Mouse (Mus musculus) B cell, adult 67 days (primary cell): ENCODE data around the gene Zbtb8b. TPM values are rescaled to one million over a fixed set of nuclear protein-coding genes. Genes with fewer than 3 reads are reported as not detected.

Source experiments
- total RNA-seq, 2 experiments: library from RNA; stranded (reverse); gene quantifications; 4 replicates each; pipeline ENCODE4 v1.2.4; 2023

Gene Zbtb8b
- total RNA-seq: not detected

GRCm38 (mm10) chr4:129440340-129441063, at the start of gene Zbtb8b:
TSS of gene Zbtb8b (minus strand) at chr4:129440853.

GRCm38 (mm10) chr4:129461183-129461960, 20.7 kb upstream of the Zbtb8b start, which contains the start of gene Bsdc1:
TSS of gene Bsdc1 (plus strand) at chr4:129461581.

GRCm38 (mm10) chr4:129377601-129378390, 62.9 kb downstream of the Zbtb8b start, which contains the start of gene Zbtb8a:
TSS of gene Zbtb8a (minus strand) at chr4:129378116.

Other genes with a start within 250 kb of the Zbtb8b start
- gene C77080, start 179.4 kb downstream of the Zbtb8b start, total RNA-seq: under 1 TPM; 0.21 to 0.29 TPM
- not detected for gene Sync, start 153.2 kb downstream of the Zbtb8b start, total RNA-seq
- gene Rbbp4, start 105.5 kb downstream of the Zbtb8b start, total RNA-seq: 100 to 1,000 TPM; 148 to 152 TPM
- gene Zbtb8os, start 105.2 kb downstream of the Zbtb8b start, total RNA-seq: 10 to 100 TPM; 41.3 to 51.8 TPM
- 1 to 10 TPM; 2.3 to 3.3 TPM for gene Zbtb8a, start 62.7 kb downstream of the Zbtb8b start, total RNA-seq
- 100 to 1,000 TPM; 105 to 112 TPM for gene Bsdc1, start 20.7 kb upstream of the Zbtb8b start, total RNA-seq
- gene Tssk3, start 50.2 kb upstream of the Zbtb8b start, total RNA-seq: not detected
- gene Fam229a, start 50.3 kb upstream of the Zbtb8b start, total RNA-seq: 1 to 10 TPM in 1 of 2 experiments, not detected in 1; 1.4 TPM
- gene Marcksl1, start 72.7 kb upstream of the Zbtb8b start, total RNA-seq: 10 to 100 TPM; 73.3 to 75.0 TPM
- gene Hdac1, start 101.9 kb upstream of the Zbtb8b start, total RNA-seq: 100 to 1,000 TPM; 190 to 192 TPM
- 10 to 100 TPM; 23.5 to 26.4 TPM for gene Lck, start 132.8 kb upstream of the Zbtb8b start, total RNA-seq
- gene Fam167b, start 137.7 kb upstream of the Zbtb8b start, total RNA-seq: not detected
- 100 to 1,000 TPM; 143 to 157 TPM for gene Eif3i, start 159.8 kb upstream of the Zbtb8b start, total RNA-seq
- gene Tmem234, start 159.8 kb upstream of the Zbtb8b start, total RNA-seq: 100 to 1,000 TPM; 125 TPM
- 1 to 10 TPM; 3.5 to 4.3 TPM for gene Dcdc2b, start 173.4 kb upstream of the Zbtb8b start, total RNA-seq
- 10 to 100 TPM; 15.7 to 22.1 TPM for gene Iqcc, start 178.2 kb upstream of the Zbtb8b start, total RNA-seq
- gene Ccdc28b, start 183.1 kb upstream of the Zbtb8b start, total RNA-seq: 10 to 100 TPM; 15.8 to 29.5 TPM
- 10 to 100 TPM; 67.3 to 87.3 TPM for gene Txlna, start 200.2 kb upstream of the Zbtb8b start, total RNA-seq
- gene Kpna6, start 231.9 kb upstream of the Zbtb8b start, total RNA-seq: 10 to 100 TPM; 47.4 to 53.2 TPM